ENCODE assay signal across 8 mouse cellular contexts in genomic region chr13:49306771-49307310, GRCm38 (mm10). TPM values are rescaled to one million over a fixed set of nuclear protein-coding genes. Genes with fewer than 3 reads are reported as not detected.
DNase-seq lines count a peak whose midpoint lies in the region; ATAC-seq lines count a peak whose summit lies in the region.
"Had no signal": no experiment of that assay in that cellular context is flagged by ENCODE, and none has a peak within 500 bp of the region (broad histone marks: within the 10 kb centered on the region; RNA-seq: fewer than 3 reads in every experiment).

No protein-coding gene starts in this region.

- DNase-seq in layer of hippocampus, adult 11-12 months (ENCODE audit: low spot score), result peak; percentile 51
- DNase-seq in layer of hippocampus, adult 18-20 months (ENCODE audit: low spot score in 2 of 2), result no peak
- no peak for DNase-seq in intestine, embryonic 14.5 days (ENCODE audit: low spot score)
- no peak for DNase-seq in gastrocnemius, postnatal 36 days

- peak overlapping the region; percentile 24 for H3K27ac ChIP-seq in brown adipose tissue, adult 24 weeks (replicated peaks; ENCODE audit: low read depth, low read length)
- peak overlapping the region; percentile 83 for H3K27ac ChIP-seq in intestine, embryonic 14.5 days (ENCODE audit: low read depth)
- H3K27ac ChIP-seq: midbrain, embryonic 13.5 days had no signal

- H3K36me3 ChIP-seq in intestine, embryonic 14.5 days (ENCODE audit: control insufficient read depth, insufficient read depth, low read length), result no peaks in the 10 kb centered on the region
- H3K36me3 ChIP-seq: midbrain, embryonic 13.5 days had no signal

- peaks cover 2% of the 10 kb centered on the region; the same call in 1 of the 2 replicates for H3K4me1 ChIP-seq in brown adipose tissue, adult 24 weeks (ENCODE audit: control insufficient read depth, insufficient read depth, insufficient read length, low read length)
- peaks cover 12% of the 10 kb centered on the region; the same call in 1 of the 2 replicates for H3K4me1 ChIP-seq in intestine, embryonic 14.5 days (replicated peaks; ENCODE audit: control insufficient read depth, insufficient read depth, low read length)

- ATAC-seq in intestine, embryonic 14.5 days (replicated peaks; ENCODE audit: low FRiP score, low TSS enrichment, low read depth), result peak; percentile 17; the same call in 1 of the 2 replicates
- ATAC-seq in megakaryocyte-erythroid progenitor cell, adult 5-6 weeks (replicated peaks; ENCODE audit: low FRiP score, low TSS enrichment, poor library complexity, severe bottlenecking), result peak; percentile 9; the same call in 1 of the 2 replicates
- no peak for ATAC-seq in CD4-positive, CD25-positive, alpha-beta regulatory T cell, adult 4 months

- H3K9ac ChIP-seq in intestine, embryonic 14.5 days (ENCODE audit: low read length), result no peak overlapping the region; the same call in 1 of the 2 replicates
- H3K9ac ChIP-seq: midbrain, embryonic 13.5 days had no signal

- no peaks in the 10 kb centered on the region for H3K27me3 ChIP-seq in intestine, embryonic 14.5 days (replicated peaks; ENCODE audit: control insufficient read depth, insufficient read depth, low read length)
- H3K27me3 ChIP-seq: midbrain, embryonic 13.5 days had no signal

- no peak overlapping the region for H3K4me3 ChIP-seq in brown adipose tissue, adult 24 weeks (ENCODE audit: insufficient read depth, low read depth, low read length)
- H3K4me3 ChIP-seq in intestine, embryonic 14.5 days (ENCODE audit: low read depth, low read length), result peak overlapping the region; percentile 4; the same call in 1 of the 2 replicates
- H3K4me3 ChIP-seq: midbrain, embryonic 13.5 days had no signal

- 29% methylated on average over 7 of the region's 7 CpGs for WGBS in intestine, embryonic 14.5 days

- intact Hi-C loops in gastrocnemius, postnatal 36 days (cut with DNase I), result no loop called here

- peak overlapping the region; percentile 42 for H3K4me2 ChIP-seq in intestine, embryonic 14.5 days (ENCODE audit: low read length)
- H3K4me2 ChIP-seq: midbrain, embryonic 13.5 days had no signal

- no peaks in the 10 kb centered on the region for H3K9me3 ChIP-seq in intestine, embryonic 14.5 days (ENCODE audit: control insufficient read depth, low read length)
- H3K9me3 ChIP-seq: midbrain, embryonic 13.5 days had no signal

RNA-seq across cellular contexts. Expression of gene Fgd3, which starts 13.3 kb away (rescaled TPM):
- total RNA-seq in layer of hippocampus, adult 18-20 months (2021), result 1 to 10 TPM; 6.1 to 6.5 TPM
- polyA plus RNA-seq in brown adipose tissue, adult 24 weeks (2012; ENCODE audit: insufficient read depth, insufficient read length, missing spikeins), result 0.59 and 1.1 TPM in 2 replicates
- polyA plus RNA-seq in intestine, embryonic 14.5 days (2014; fragmentation: Nextera tagmentation; extraction: Ambion mirVana), result 0.62 and 0.89 TPM in 2 replicates
- total RNA-seq in megakaryocyte-erythroid progenitor cell, adult 5-6 weeks (2014; fragmentation: Nextera tagmentation), result 4.5 and 5.0 TPM in 2 replicates
- total RNA-seq in megakaryocyte-erythroid progenitor cell, adult 5-6 weeks (2017), result 4.6 and 5.2 TPM in 2 replicates
- polyA plus RNA-seq in CD4-positive, CD25-positive, alpha-beta regulatory T cell, adult 4 months (2017; shearing (Covaris generic)), result 10 to 100 TPM; 17.9 to 23.2 TPM
- total RNA-seq in gastrocnemius, postnatal 36 days (2021), result under 1 TPM; 0.87 to 0.99 TPM

RNA-seq across cellular contexts. Expression of gene Bicd2, which starts 34.5 kb away (rescaled TPM):
- 10 to 100 TPM; 53.4 to 54.2 TPM for total RNA-seq in layer of hippocampus, adult 18-20 months (2021)
- polyA plus RNA-seq in brown adipose tissue, adult 24 weeks (2012; ENCODE audit: insufficient read depth, insufficient read length, missing spikeins), result 34.0 and 37.1 TPM in 2 replicates
- 24.0 and 25.8 TPM in 2 replicates for polyA plus RNA-seq in intestine, embryonic 14.5 days (2014; fragmentation: Nextera tagmentation; extraction: Ambion mirVana)
- 14.8 and 16.1 TPM in 2 replicates for total RNA-seq in megakaryocyte-erythroid progenitor cell, adult 5-6 weeks (2014; fragmentation: Nextera tagmentation)
- 18.3 and 26.2 TPM in 2 replicates for total RNA-seq in megakaryocyte-erythroid progenitor cell, adult 5-6 weeks (2017)
- polyA plus RNA-seq in CD4-positive, CD25-positive, alpha-beta regulatory T cell, adult 4 months (2017; shearing (Covaris generic)), result 1 to 10 TPM; 5.9 to 6.1 TPM
- 10 to 100 TPM; 23.3 to 24.5 TPM for total RNA-seq in gastrocnemius, postnatal 36 days (2021)

RNA-seq across cellular contexts. Expression of gene Susd3, which starts 58.3 kb away (rescaled TPM):
- total RNA-seq in layer of hippocampus, adult 18-20 months (2021), result 1 to 10 TPM; 1.9 to 2.2 TPM
- polyA plus RNA-seq in brown adipose tissue, adult 24 weeks (2012; ENCODE audit: insufficient read depth, insufficient read length, missing spikeins), result 1.3 TPM in 1 of 2 replicates, not detected in the other
- polyA plus RNA-seq in intestine, embryonic 14.5 days (2014; fragmentation: Nextera tagmentation; extraction: Ambion mirVana), result 1.4 and 1.5 TPM in 2 replicates
- total RNA-seq in megakaryocyte-erythroid progenitor cell, adult 5-6 weeks (2014; fragmentation: Nextera tagmentation), result 0.70 and 3.1 TPM in 2 replicates
- total RNA-seq in megakaryocyte-erythroid progenitor cell, adult 5-6 weeks (2017), result 1.6 TPM in 1 of 2 replicates, not detected in the other
- 10 to 100 TPM; 60.4 to 88.7 TPM for polyA plus RNA-seq in CD4-positive, CD25-positive, alpha-beta regulatory T cell, adult 4 months (2017; shearing (Covaris generic))
- under 1 TPM in 1 of 2 experiments, not detected in 1; 0.32 TPM for total RNA-seq in gastrocnemius, postnatal 36 days (2021)
